Mouse (Mus musculus) limb, embryonic 13.5 days (tissue): ENCODE results near the gene B3gat3. TPM values are rescaled to one million over a fixed set of nuclear protein-coding genes. Genes with fewer than 3 reads are reported as not detected.

Experiments
- ATAC-seq: fragments of 200-750 bp; cut with Nextera tagmentation; 2 replicates; pipeline ENCODE4 v1.8.0; 2017; ENCODE audit warnings: low read depth, moderate number of reproducible peaks, moderate TSS enrichment; ENCODE audit not compliant: low FRiP score
- H3K27ac ChIP-seq: fragments of 300-500 bp; sonication (generic); 2 replicates; pipeline ENCODE4 v1.5.1; 2015; ENCODE audit warnings: inconsistent platforms, mild to moderate bottlenecking, moderate library complexity
- H3K27me3 ChIP-seq: fragments of 300-500 bp; sonication (generic); 2 replicates; pipeline ENCODE4 v1.6.1; 2015; ENCODE audit warnings: mild to moderate bottlenecking, inconsistent platforms
- H3K36me3 ChIP-seq: fragments of 300-500 bp; sonication (generic); 2 replicates; pipeline ENCODE4 v1.6.1; 2015; ENCODE audit warnings: inconsistent platforms, mild to moderate bottlenecking, moderate library complexity
- H3K4me1 ChIP-seq: fragments of 300-500 bp; sonication (generic); 2 replicates; pipeline ENCODE4 v1.6.1; 2015; ENCODE audit warnings: inconsistent platforms
- H3K4me2 ChIP-seq: fragments of 300-500 bp; sonication (generic); replicated peaks from 2 replicates; pipeline ENCODE4 v1.6.1; 2015; ENCODE audit warnings: inconsistent platforms, mild to moderate bottlenecking, moderate library complexity
- H3K4me3 ChIP-seq: fragments of 300-500 bp; sonication (generic); 2 replicates; pipeline ENCODE4 v1.5.1; 2015; ENCODE audit warnings: moderate library complexity, mild to moderate bottlenecking, inconsistent platforms
- H3K9ac ChIP-seq: fragments of 300-500 bp; sonication (generic); 2 replicates; pipeline ENCODE4 v1.6.1; 2015; ENCODE audit warnings: mild to moderate bottlenecking, inconsistent platforms
- H3K9me3 ChIP-seq: fragments of 300-500 bp; sonication (generic); 2 replicates; pipeline ENCODE4 v1.6.1; 2016; ENCODE audit warnings: inconsistent platforms
- WGBS: fragments of 180-500 bp; shearing (Covaris S2); methylation state at CpG from one replicate; pipeline ENCODE4 v1.1.7; 2015; 5-methylcytosine and 5-hydroxymethylcytosine counted together
- microRNA-seq: library from miRNA; unstranded; fragments of <30 nt; microRNA quantifications from one replicate; pipeline ENCODE4, GENCODE M21; 2016
- polyA plus RNA-seq: library from polyadenylated mRNA; unstranded; fragments of >200 nt; fragmentation: Nextera tagmentation; extraction: Ambion mirVana; gene quantifications from 2 replicates; pipeline ENCODE4 v1.2.1, GENCODE M21; 2015

The B3gat3 gene
- polyA plus RNA-seq, 1 experiment from 2014 or later = 49.9 TPM

- ATAC-seq = no peak
- Histone ChIP-seq H3K9ac (no peak overlapping the region), H3K36me3 (peaks cover 98% of the 10 kb centered on the region), H3K4me2 (no peak overlapping the region), H3K27ac (no peak overlapping the region), H3K27me3 (no peaks in the 10 kb centered on the region), H3K4me1 (peaks cover 17% of the 10 kb centered on the region), H3K4me3 (no peak overlapping the region), H3K9me3 (no peaks in the 10 kb centered on the region)
- 93% methylated on average over 2 of the region's 2 CpGs for WGBS
Observed at GRCm38 (mm10) chr19:8975491-8975890, 55.3 kb downstream of the B3gat3 start.

DNA sequence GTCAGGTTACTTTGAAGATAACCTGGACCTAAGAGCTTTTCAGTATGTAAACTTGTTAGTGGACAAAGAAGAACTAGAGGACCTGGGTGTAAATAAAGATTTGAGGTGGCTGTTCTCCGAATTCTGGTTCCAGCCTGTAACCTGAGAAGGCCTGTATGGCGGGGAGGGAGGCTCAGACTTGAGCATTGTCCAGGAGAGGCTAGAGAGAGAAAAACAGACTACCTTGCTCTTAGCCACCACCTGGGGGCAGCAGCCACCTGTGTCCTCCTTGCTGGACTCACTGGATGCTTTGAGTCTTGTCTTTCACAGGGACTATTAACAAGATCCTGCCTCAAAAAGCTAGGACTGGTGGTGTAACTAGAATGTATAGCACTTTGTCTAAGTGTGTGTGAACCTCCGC is 56.4 kb downstream of the B3gat3 start:
- peak; percentile 83 for ATAC-seq
- 36% methylated on average over 3 of the region's 3 CpGs for WGBS
- no peak overlapping the region for H3K27ac ChIP-seq
- no peaks in the 10 kb centered on the region for H3K9me3 ChIP-seq
- H3K9ac ChIP-seq = no peak overlapping the region
- H3K27me3 ChIP-seq = no peaks in the 10 kb centered on the region
- H3K4me2 ChIP-seq = no peak overlapping the region
- peaks cover 17% of the 10 kb centered on the region for H3K4me1 ChIP-seq
- peaks cover 95% of the 10 kb centered on the region for H3K36me3 ChIP-seq
- H3K4me3 ChIP-seq = no peak overlapping the region

Small RNA genes within 50 kb of the gene (microRNA-seq; reads per million reads assigned to microRNA genes)
- gene Mir5136 = not detected

Other genes starting within 250 kb of the B3gat3 start
- gene Slc3a2, start 197.0 kb upstream of the B3gat3 start, polyA plus RNA-seq = 101 and 103 TPM in 2 replicates
- 98.7 TPM in 2 replicates for gene Wdr74, start 184.5 kb upstream of the B3gat3 start, polyA plus RNA-seq
- 2.1 TPM in 2 replicates for gene 1700092M07Rik, start 179.7 kb upstream of the B3gat3 start, polyA plus RNA-seq
- 194 and 205 TPM in 2 replicates for gene Stx5a, start 179.0 kb upstream of the B3gat3 start, polyA plus RNA-seq
- gene Nxf1, start 163.3 kb upstream of the B3gat3 start, polyA plus RNA-seq = 214 and 217 TPM in 2 replicates
- gene Tmem223, start 149.4 kb upstream of the B3gat3 start, polyA plus RNA-seq = 211 and 232 TPM in 2 replicates
- 62.7 and 66.2 TPM in 2 replicates for gene Tmem179b, start 145.9 kb upstream of the B3gat3 start, polyA plus RNA-seq
- 31.9 and 32.8 TPM in 2 replicates for gene Taf6l, start 134.0 kb upstream of the B3gat3 start, polyA plus RNA-seq
- gene Polr2g, start 121.8 kb upstream of the B3gat3 start, polyA plus RNA-seq = 183 and 185 TPM in 2 replicates
- gene Zbtb3, start 117.8 kb upstream of the B3gat3 start, polyA plus RNA-seq = 6.0 and 6.7 TPM in 2 replicates
- 67.1 and 73.4 TPM in 2 replicates for gene Ttc9c, start 101.0 kb upstream of the B3gat3 start, polyA plus RNA-seq
- 5.9 and 6.3 TPM in 2 replicates for gene Hnrnpul2, start 100.4 kb upstream of the B3gat3 start, polyA plus RNA-seq
- not detected in 2 replicates for gene AC129217.1, start 90.6 kb upstream of the B3gat3 start, polyA plus RNA-seq
- 45.2 and 49.3 TPM in 2 replicates for gene Bscl2, start 82.9 kb upstream of the B3gat3 start, polyA plus RNA-seq
- gene Gng3, start 81.2 kb upstream of the B3gat3 start, polyA plus RNA-seq = 8.7 and 8.8 TPM in 2 replicates
- gene Lrrn4cl, start 69.6 kb upstream of the B3gat3 start, polyA plus RNA-seq = 0.75 and 0.93 TPM in 2 replicates
- gene Ubxn1, start 48.9 kb upstream of the B3gat3 start, polyA plus RNA-seq = 179 TPM in 2 replicates
- 66.7 and 70.4 TPM in 2 replicates for gene Uqcc3, start 39.5 kb upstream of the B3gat3 start, polyA plus RNA-seq
- gene Lbhd1, start 36.6 kb upstream of the B3gat3 start, polyA plus RNA-seq = 93.0 and 93.2 TPM in 2 replicates
- not detected in 2 replicates for gene Gm49403, start 36.4 kb upstream of the B3gat3 start, polyA plus RNA-seq
- 94.0 and 96.6 TPM in 2 replicates for gene 1810009A15Rik, start 31.5 kb upstream of the B3gat3 start, polyA plus RNA-seq
- gene Gm49416, start 31.4 kb upstream of the B3gat3 start, polyA plus RNA-seq = not detected in 2 replicates
- gene Ints5, start 27.4 kb upstream of the B3gat3 start, polyA plus RNA-seq = 39.6 and 43.3 TPM in 2 replicates
- 102 and 112 TPM in 2 replicates for gene Ganab, start 22.3 kb upstream of the B3gat3 start, polyA plus RNA-seq
- gene Rom1, start 9.0 kb downstream of the B3gat3 start, polyA plus RNA-seq = 3.2 and 3.7 TPM in 2 replicates
- 36.9 and 37.2 TPM in 2 replicates for gene Eml3, start 9.2 kb downstream of the B3gat3 start, polyA plus RNA-seq
- 192 and 193 TPM in 2 replicates for gene Mta2, start 21.5 kb downstream of the B3gat3 start, polyA plus RNA-seq
- gene Tut1, start 33.5 kb downstream of the B3gat3 start, polyA plus RNA-seq = 35.6 and 36.5 TPM in 2 replicates
- 508 and 512 TPM in 2 replicates for gene Eef1g, start 46.7 kb downstream of the B3gat3 start, polyA plus RNA-seq
- gene Ahnak, start 68.9 kb downstream of the B3gat3 start, polyA plus RNA-seq = 35.2 and 35.6 TPM in 2 replicates
- not detected in 2 replicates for gene Scgb1a1, start 167.6 kb downstream of the B3gat3 start, polyA plus RNA-seq
- 17.8 and 19.0 TPM in 2 replicates for gene Asrgl1, start 215.3 kb downstream of the B3gat3 start, polyA plus RNA-seq